Mouse (Mus musculus) heart, postnatal 0 days (tissue): Measurements from ENCODE around the gene Gm21985.

ENCODE experiments used
- CTCF ChIP-seq: IDR thresholded peaks from 2 replicates; pipeline ENCODE4 v1.5.1; 2016; ENCODE audit warnings: antibody characterized with exemption, control low read depth, low read depth
- EP300 ChIP-seq: IDR thresholded peaks from 2 replicates; pipeline ENCODE4 v1.6.1; 2016; ENCODE audit warnings: antibody characterized with exemption, low read depth

- TF ChIP-seq EP300 = no peak
- no peak for TF ChIP-seq CTCF
Observed at GRCm38 (mm10) chr2:112254675-112255515, 11.2 kb upstream of the Gm21985 start.
